Mouse (Mus musculus) embryonic stem cell, embryonic (primary cell): ENCODE measurements around the gene Ccn2.

Experiments used
- CTCF ChIA-PET, 4 experiments: fragments of 300-600 bp in 2 of 4; fragments of 350-600 bp in 2 of 4; sonication (Branson Sonifier 250); formaldehyde crosslinking; loops; one replicate each; lab custom pipeline; 2022; ENCODE audit warnings: inconsistent platforms in 2 of 4; lab: Charles Lee
- POLR2A ChIA-PET, 4 experiments: fragments of 300-600 bp in 2 of 4; fragments of 350-600 bp in 2 of 4; sonication (Branson Sonifier 250); formaldehyde crosslinking; loops; one replicate each; lab custom pipeline; 2022; ENCODE audit warnings: antibody characterized with exemption in 4 of 4, inconsistent platforms in 1 of 4; lab: Charles Lee

Gene Ccn2

DNA sequence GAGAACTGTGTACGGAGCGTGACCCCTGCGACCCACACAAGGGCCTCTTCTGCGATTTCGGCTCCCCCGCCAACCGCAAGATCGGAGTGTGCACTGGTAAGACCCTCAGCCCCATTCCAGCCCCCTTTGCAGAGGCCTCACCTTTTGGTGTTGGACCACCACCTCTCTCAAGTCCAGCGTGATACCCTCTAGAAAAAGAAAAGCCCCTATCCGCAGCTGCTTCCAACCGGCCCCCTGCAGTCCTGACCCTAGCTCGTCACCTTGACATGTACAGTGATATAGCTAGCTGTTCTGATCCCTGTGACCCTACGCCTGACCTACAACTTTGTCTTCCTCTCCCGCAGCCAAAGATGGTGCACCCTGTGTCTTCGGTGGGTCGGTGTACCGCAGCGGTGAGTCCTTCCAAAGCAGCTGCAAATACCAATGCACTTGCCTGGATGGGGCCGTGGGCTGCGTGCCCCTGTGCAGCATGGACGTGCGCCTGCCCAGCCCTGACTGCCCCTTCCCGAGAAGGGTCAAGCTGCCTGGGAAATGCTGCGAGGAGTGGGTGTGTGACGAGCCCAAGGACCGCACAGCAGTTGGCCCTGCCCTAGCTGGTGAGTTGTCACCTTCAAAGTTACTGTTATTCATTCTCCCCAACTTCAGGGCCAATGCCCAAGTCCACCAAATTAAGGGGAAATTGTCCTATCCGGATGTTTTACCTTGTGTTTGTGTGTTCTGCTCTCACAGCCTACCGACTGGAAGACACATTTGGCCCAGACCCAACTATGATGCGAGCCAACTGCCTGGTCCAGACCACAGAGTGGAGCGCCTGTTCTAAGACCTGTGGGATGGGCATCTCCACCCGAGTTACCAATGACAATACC, 994 bp downstream of the Ccn2 start:
- CTCF ChIA-PET, result interaction anchor here in 3 of 4 experiments (0.6 to 1.5 kb wide), 4 partner anchors 19 to 249 kb away, joined by 3 to 6 read pairs (median 3); no protein-coding TSS in a partner anchor

DNA sequence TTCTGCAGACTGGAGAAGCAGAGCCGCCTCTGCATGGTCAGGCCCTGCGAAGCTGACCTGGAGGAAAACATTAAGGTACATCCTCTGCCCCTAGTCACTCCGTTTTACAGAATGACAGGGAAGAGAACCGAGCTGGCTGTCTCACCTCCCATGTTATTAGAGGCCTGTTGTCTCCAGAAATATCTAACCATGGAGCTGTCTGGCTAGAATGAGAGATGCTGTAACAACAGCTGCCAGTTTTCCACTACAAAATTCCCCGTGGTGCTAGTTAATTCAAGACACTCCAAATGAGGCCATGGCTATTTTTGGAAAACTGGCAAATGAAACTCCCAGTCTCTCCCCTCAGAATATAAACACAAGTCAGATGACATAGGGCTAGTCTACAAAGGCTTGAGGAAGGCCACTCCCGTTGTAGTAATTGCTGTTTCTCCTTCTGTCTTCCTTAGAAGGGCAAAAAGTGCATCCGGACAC, 1.7 kb downstream of the Ccn2 start:
- POLR2A ChIA-PET, result interaction anchor here in 3 of 4 experiments (0.6 to 8.8 kb wide), 19 partner anchors 7 to 812 kb away, joined by 3 to 198 read pairs (median 5); no protein-coding TSS in a partner anchor

More for the DNA sequence above, 994 bp downstream of the Ccn2 start:
- POLR2A ChIA-PET, result interaction anchor here (0.5 to 8.8 kb wide), 45 partner anchors 10 to 806 kb away, joined by 3 to 198 read pairs (median 4); no protein-coding TSS in a partner anchor

DNA sequence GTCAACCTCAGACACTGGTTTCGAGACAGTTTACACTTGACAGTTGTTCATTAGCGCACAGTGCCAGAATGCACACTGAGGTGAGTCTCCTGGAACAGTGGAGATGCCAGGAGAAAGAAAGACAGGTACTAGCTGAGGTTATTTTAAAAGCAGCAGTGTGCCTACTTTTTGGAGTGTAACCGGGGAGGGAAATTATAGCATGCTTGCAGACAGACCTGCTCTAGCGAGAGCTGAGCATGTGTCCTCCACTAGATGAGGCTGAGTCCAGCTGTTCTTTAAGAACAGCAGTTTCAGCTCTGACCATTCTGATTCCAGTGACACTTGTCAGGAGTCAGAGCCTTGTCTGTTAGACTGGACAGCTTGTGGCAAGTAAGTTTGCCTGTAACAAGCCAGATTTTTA, 2.5 kb downstream of the Ccn2 start:
- CTCF ChIA-PET, result interaction anchor here in 1 of 4 experiments (1.5 kb wide), 1 partner anchor 27 kb away, joined by 6 read pairs; no protein-coding TSS in a partner anchor

More for the DNA sequence above, 1.7 kb downstream of the Ccn2 start:
- CTCF ChIA-PET, result interaction anchor here in 3 of 4 experiments (0.6 to 1.5 kb wide), 3 partner anchors 28 to 250 kb away, joined by 3 to 6 read pairs (median 3); no protein-coding TSS in a partner anchor

DNA sequence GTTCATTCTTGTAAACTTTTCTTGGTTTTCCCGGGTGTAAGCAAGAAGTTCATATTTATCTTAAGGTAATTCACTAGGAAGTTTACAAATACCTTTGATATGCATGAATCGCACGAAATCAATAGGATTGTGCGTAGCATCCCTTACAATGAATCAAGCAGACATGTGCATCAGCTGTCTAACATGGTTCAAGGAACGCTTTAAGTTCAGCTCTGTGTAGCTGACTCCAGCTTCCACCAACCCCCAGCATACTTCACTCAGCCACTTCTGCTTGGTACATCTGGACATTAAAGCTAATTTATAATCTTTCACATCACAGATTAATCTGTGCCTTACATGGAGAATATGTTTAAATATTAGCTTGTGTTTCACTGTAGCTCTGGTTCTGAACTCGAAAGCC, 3.5 kb downstream of the Ccn2 start:
- ChIA-PET CTCF (no interaction called here), POLR2A (interaction anchor here (0.5 to 8.8 kb wide), 12 partner anchors 9 to 291 kb away, joined by 3 to 198 read pairs (median 4); no protein-coding TSS in a partner anchor)

More for the DNA sequence above, 2.5 kb downstream of the Ccn2 start:
- POLR2A ChIA-PET, result interaction anchor here in 3 of 4 experiments (0.7 to 8.8 kb wide), 9 partner anchors 8 to 812 kb away, joined by 3 to 198 read pairs (median 5); no protein-coding TSS in a partner anchor

DNA sequence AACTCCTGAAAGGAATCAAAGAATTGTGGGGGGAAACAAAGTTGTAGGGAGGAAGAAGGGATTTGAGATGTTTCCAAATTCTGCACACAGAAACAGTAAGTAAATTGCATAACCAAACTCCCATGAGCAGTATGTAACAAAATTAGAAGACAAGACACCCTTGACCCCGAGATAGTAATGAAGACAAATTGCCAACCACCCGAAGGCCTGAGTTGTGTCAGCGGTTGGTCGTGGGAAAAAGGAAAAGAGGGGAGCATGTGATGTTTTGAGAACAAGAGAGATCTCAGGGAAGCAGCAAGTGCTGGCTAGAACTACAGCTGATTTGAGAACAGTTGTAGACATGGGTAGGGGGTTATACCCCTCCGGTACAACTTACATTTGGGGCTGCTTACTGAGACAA, 4.6 kb downstream of the Ccn2 start:
- ChIA-PET CTCF (no interaction called here), POLR2A (interaction anchor here in 2 of 4 experiments (1.5 to 8.8 kb wide), 3 partner anchors 10 to 24 kb away, joined by 4 to 198 read pairs (median 12); no protein-coding TSS in a partner anchor)

DNA sequence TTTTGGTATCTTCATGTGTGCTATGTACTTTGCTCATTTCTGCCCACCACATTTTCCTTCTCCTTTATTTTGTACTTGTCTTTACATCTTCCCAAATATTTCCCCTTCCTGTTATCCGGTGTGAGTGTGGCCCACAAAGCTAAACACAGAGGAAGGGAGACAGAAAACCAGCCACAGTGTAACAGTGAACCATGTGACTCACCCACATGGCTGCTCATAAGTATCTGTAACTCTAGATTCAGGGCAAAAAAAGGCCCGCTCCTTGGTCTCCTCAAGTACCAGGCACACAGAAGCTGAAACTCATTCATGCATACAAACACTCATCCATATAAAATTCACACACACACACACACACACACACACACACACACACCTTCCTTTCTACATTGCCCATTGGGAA, 7.8 kb downstream of the Ccn2 start:
- POLR2A ChIA-PET, result interaction anchor here in 2 of 4 experiments (0.7 to 17.4 kb wide), 5 partner anchors 7 to 172 kb away, joined by 3 to 198 read pairs (median 4); partner anchors contain the start of gene Ccn2 (in 1 of the 2)
- CTCF ChIA-PET, result no interaction called here

DNA sequence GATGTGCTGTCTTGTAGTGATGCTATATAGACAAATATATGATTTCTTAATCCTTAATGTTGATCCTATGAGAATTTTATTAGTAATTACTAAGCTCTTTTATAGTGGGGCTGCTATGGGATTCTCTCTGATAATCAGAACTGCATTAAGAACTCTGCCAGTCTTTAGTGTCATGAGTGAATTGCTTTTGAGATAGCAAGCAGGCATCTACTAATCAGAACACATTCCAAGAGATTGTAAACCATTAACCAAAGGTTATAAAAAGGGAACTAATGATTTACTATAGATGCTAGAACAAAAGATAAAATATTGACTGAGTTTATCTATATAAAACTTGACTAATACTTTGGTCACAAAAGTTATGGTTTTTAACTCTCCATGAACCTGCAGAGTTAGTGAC, 8.5 kb downstream of the Ccn2 start:
- CTCF ChIA-PET, result no interaction called here
- POLR2A ChIA-PET, result interaction anchor here in 2 of 4 experiments (0.7 to 17.4 kb wide), 5 partner anchors 8 to 173 kb away, joined by 3 to 198 read pairs (median 4); partner anchors contain the start of gene Ccn2 (in 1 of the 2)

DNA sequence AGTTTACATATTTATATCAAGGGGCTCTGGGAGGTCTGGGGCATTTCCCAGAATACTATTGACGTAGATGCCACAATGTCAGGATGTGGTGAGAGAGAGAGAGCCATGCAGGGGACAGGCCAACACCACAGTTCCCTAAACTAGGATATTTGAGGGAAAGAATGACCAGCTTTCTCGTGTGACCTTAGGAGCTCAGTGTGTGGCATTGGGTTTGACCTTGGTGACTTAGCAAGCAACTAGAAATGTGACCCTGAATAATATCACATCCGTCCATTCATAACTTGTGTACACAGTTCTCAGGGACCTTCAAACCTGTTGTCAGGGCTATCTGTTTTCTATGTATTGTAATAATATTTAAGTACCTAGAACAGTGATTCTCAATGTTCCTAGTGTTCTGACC, 13.9 kb downstream of the Ccn2 start:
- POLR2A ChIA-PET, result interaction anchor here in 3 of 4 experiments (1.7 to 17.4 kb wide), 4 partner anchors 13 to 19 kb away, joined by 4 to 198 read pairs (median 11); partner anchors contain the start of gene Ccn2 (in 2 of the 3)
- CTCF ChIA-PET, result no interaction called here

DNA sequence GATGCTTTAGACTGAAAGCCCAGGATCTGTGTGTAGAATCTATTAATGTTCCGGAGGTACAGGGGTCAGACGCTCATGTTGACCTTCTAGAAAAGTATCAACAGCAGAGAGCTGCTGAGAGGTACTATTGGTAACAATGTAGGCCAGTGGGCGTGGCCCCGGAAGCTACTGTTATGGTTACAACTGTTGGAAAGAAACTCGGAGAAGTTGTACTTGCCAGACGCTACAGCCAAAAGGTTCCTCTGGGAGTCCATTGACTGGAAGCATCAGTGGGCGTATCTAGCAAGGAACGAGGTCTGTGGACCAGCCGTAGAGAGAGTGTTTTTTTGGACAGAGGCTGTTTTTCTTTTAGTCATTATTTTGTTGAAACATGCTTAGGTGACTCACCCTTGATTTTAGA, 14.5 kb downstream of the Ccn2 start:
- ChIA-PET CTCF (no interaction called here), POLR2A (interaction anchor here in 3 of 4 experiments (0.7 to 17.4 kb wide), 7 partner anchors 11 to 190 kb away, joined by 3 to 198 read pairs (median 5); partner anchors contain the start of gene Ccn2 (in 2 of the 3))

DNA sequence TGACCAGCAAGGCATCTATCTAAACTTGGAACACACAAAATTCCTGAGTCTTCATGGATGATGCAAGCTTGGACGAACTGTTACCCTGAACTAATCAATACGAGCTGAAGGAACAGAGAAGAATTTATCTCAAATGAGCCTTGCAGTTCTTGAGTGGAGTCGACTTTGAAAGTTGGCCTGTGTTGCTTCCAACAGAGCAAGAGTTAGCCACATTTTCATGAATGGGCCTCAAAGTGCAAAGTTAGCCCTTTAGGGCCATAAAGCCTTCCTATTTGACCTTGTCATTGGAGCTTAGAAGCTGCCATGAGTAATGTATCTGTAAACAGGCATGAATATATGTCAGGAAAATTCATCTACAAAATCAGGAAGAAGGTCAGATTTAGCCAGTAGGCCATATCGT, 19.5 kb downstream of the Ccn2 start:
- CTCF ChIA-PET, result interaction anchor here in 2 of 4 experiments (0.5 to 1.5 kb wide), 2 partner anchors 10 to 20 kb away, joined by 3 to 6 read pairs; partner anchors contain the start of gene Ccn2 (in 1 of the 2)

DNA sequence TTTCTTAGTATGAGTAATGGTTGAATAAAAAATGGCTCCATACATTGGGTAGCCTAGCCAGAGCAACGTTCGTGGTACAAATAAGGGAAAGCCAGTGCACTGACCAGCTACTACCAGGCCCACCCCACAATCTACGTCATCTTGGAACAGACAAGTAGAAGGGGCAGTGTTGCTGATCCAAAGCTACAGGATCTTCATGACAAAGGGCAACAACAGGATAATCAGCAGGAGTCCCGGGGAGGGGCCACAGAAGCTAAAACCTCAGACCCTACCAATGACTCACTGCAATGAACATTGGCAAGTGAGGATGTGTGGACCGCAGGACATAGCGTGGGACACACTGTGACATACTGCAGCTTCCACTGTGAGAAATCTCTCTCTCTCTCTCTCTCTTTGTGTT, 20.6 kb downstream of the Ccn2 start:
- ChIA-PET CTCF (interaction anchor here in 3 of 4 experiments (0.6 to 1.5 kb wide), 10 partner anchors 9 to 945 kb away, joined by 3 to 6 read pairs (median 3); partner anchors contain the start of genes Ccn2 (in 1 of the 3) and Enpp1 (in 1 of the 3)), POLR2A (interaction anchor here (0.6 to 17.4 kb wide), 13 partner anchors 11 to 833 kb away, joined by 3 to 198 read pairs (median 3); partner anchors contain the start of gene Ccn2 (in 3 of the 4))

More for the DNA sequence above, 19.5 kb downstream of the Ccn2 start:
- POLR2A ChIA-PET, result interaction anchor here in 3 of 4 experiments (2.0 to 17.4 kb wide), 4 partner anchors 19 to 25 kb away, joined by 8 to 198 read pairs (median 41); partner anchors contain the start of gene Ccn2 (in 3 of the 3)

DNA sequence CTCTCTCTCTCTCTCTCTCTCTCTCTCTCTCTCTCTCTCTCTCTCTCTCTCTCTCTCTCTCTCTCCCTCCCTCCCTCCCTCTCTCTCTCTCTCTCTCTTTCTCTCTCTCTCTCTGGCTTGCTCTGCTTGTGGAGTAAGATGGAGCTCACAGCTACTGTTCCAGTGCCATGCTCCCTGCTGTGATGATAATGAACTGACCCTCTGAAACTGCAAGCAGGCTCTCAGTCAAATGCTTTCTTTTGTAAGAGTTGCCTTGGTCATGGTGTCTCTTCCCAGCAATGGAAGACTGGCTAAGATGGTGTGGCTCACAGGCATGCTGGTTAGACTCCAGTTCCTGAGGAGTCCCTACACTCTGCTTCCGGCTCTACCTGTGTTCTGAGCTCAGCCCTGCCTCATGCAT, 21.3 kb downstream of the Ccn2 start:
- ChIA-PET CTCF (interaction anchor here (0.5 to 1.2 kb wide), 7 partner anchors 8 to 318 kb away, joined by 3 to 5 read pairs (median 3); no protein-coding TSS in a partner anchor), POLR2A (interaction anchor here in 3 of 4 experiments (0.7 to 17.4 kb wide), 7 partner anchors 21 to 62 kb away, joined by 4 to 198 read pairs (median 8); partner anchors contain the start of gene Ccn2 (in 3 of the 3))

DNA sequence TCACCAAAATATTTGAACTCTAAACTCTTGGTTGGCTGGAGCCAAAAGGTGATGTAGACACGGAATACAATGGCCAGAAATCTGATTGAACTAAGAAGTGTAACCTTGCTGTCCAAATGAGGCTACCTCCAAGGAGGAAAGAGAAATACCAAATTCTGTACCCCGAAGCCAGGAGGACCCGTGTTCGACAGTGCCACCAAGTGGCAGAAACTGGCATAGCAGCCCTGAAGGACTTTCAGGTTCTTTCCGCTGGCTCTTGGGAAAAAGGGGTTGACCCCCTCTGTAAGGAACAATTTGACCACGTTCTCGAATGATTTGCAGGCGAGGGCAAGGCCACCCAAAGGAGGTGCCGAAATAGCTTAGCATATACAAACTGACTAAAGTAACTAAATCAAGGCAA, 26.3 kb downstream of the Ccn2 start:
- ChIA-PET POLR2A (interaction anchor here in 3 of 4 experiments (1.0 to 2.5 kb wide), 6 partner anchors 11 to 31 kb away, joined by 3 to 18 read pairs (median 4); partner anchors contain the start of gene Ccn2 (in 1 of the 3)), CTCF (interaction anchor here (0.6 to 2.5 kb wide), 10 partner anchors 13 to 309 kb away, joined by 3 to 17 read pairs (median 4); no protein-coding TSS in a partner anchor)

DNA sequence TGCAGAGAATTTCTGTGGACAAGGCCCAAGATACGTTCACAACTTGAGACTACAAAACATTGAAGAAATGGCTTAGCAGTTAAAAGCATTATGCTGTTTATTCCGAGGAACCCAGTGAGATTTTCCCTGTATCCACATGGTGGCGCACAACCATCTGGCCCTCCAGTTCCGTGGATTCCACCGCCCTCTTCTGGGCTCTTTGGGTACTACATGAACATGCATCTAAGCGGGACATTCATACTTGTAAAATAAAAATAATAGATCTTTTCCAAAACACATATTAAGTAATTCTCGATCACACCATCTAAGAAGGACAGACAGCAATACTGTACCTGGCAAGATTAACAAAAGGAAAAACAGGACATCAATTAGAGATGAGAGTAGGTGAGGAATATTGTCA, 27.3 kb downstream of the Ccn2 start:
- POLR2A ChIA-PET, result interaction anchor here in 2 of 4 experiments (1.0 to 2.5 kb wide), 4 partner anchors 12 to 32 kb away, joined by 3 to 18 read pairs (median 6); partner anchors contain the start of gene Ccn2 (in 1 of the 2)
- CTCF ChIA-PET, result interaction anchor here in 3 of 4 experiments (0.6 to 2.5 kb wide), 8 partner anchors 33 to 310 kb away, joined by 3 to 17 read pairs (median 6); no protein-coding TSS in a partner anchor

DNA sequence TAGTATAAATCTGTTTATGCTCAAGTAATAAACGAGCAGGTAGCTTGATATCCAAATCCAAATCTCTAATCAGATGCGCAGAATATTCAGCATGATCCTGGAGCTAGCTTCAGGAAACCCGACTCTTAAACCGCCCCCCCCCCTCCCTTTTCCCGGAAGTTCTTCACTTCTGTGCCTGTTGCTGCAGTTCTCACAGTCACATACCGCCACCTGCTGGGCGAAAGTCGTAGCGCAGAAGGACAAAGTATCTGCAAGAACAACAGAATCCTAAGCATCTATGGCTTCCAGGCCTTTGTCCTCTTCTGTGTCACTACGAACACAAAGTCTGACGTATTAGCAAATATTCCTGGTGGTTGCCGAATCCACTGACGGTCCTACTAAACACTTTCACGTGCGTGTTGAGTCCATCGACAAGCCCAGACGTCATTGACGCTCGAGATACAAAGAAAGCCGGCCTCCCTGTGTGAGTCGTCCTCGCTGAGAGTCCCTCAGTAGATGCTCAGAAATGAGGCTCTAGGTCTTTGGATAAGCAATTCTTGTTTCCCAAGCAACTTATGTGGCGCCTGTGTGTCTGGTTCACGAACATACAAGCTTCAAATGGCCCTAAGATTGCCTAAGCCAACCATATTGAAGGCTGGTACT, 29.9 kb downstream of the Ccn2 start:
- CTCF ChIA-PET, result interaction anchor here (0.6 to 1.7 kb wide), 45 partner anchors 9 to 1538 kb away, joined by 3 to 35 read pairs (median 5); no protein-coding TSS in a partner anchor
- POLR2A ChIA-PET, result interaction anchor here in 1 of 4 experiments (0.9 kb wide), 1 partner anchor 30 kb away, joined by 3 read pairs; the partner anchor contains the start of gene Ccn2

DNA sequence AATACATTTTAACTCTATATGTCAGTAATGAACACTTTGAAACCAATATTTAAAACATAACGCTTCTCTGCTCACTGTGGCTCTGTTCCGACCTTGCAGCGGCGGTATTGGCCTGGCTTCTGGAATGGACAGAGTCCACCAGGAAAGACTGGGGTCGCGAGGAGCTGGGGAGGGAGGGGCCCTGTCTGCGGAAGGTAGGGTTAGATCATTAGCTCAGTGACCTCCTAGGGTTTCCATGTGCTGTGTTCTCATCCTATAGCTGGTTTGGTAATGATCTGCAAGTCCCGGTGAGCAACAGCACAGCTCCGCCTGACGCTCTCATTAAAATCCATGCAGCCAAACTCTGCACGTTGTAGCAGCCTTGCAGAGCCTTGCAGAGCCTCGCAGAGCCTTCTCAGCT, 32.0 kb downstream of the Ccn2 start:
- ChIA-PET CTCF (interaction anchor here (0.6 to 1.5 kb wide), 9 partner anchors 11 to 744 kb away, joined by 3 to 4 read pairs (median 4); no protein-coding TSS in a partner anchor), POLR2A (interaction anchor here in 2 of 4 experiments (0.6 to 1.3 kb wide), 5 partner anchors 14 to 239 kb away, joined by 3 to 4 read pairs (median 3); partner anchors contain the start of gene Ccn2 (in 1 of the 2))
